Mouse (Mus musculus) gastrocnemius, adult 18-20 months (tissue): Measurements from ENCODE around the gene Dpy19l3. TPM values are rescaled to one million over a fixed set of nuclear protein-coding genes. Genes with fewer than 3 reads are reported as not detected.

Source experiments
- DNase-seq: peaks from one replicate; pipeline ENCODE4 v3.0.0; 2021; ENCODE audit warnings: low spot score
- long read RNA-seq, 2 experiments: library from polyadenylated mRNA; stranded (forward); transcript quantifications; one replicate each; pipeline ENCODE4 v2.0.0; 2021
- total RNA-seq, 2 experiments: library from RNA; stranded (reverse); gene quantifications; 2 replicates each; pipeline ENCODE4 v1.2.3; 2021

The Dpy19l3 gene
- total RNA-seq, result 1 to 10 TPM; 5.8 to 6.8 TPM
- long read RNA-seq, experiment 1, full-length matches to known transcripts, result 1 of 1 reads
- long read RNA-seq, experiment 1, partial matches to known transcripts, result 0 of 1 reads
- long read RNA-seq, experiment 1, other reads (novel, unspliced or antisense), result 0 of 1 reads
- long read RNA-seq, experiment 2, partial matches to known transcripts, result 0 of 2 reads
- long read RNA-seq, experiment 2, other reads (novel, unspliced or antisense), result 2 of 2 reads

DNA sequence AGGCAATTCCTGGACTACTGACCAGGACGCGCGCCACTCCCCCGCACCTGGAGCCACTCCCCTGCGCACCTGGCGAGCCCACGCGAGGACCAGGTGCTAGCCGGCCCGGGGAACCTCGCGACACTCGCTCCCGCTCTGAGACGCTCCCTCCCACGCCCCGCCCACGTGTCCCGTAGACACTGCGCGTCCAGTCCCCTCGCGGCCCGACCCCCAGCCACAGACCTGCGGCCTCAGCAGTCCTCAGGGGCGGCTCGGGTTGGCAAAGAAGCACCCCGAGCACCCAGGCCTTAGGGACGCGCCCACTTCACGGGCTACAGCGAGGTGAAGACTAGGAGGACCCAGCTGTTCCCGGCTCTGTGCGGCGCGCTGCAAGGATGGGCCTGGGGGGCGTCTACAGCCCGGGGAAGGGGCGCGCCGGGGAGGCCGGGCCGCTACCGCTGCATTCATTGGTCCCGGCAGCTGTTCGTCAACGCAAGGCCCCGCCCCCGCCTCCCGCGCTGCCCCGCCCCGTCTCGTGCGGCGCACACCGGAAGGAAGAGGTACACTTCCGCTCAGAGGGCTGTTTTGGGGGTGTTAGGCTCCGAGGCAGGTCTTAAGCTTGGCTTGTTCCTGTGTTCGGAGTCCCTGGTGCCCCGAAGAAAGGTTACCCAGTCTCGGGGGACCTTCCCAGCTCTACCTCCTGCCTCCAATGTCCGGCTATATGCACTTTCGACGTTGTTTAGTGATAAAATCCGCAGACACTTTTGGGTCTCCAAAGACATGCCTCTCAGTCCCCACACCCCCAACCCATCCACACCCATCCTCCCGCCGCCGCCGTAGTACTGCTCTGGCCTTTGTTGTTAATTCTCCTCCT is at the start of gene Dpy19l3:
TSS of gene Dpy19l3 (minus strand) at position 422 of the 853 bp plus-strand sequence.
- DNase-seq, result peak; percentile 86

DNA sequence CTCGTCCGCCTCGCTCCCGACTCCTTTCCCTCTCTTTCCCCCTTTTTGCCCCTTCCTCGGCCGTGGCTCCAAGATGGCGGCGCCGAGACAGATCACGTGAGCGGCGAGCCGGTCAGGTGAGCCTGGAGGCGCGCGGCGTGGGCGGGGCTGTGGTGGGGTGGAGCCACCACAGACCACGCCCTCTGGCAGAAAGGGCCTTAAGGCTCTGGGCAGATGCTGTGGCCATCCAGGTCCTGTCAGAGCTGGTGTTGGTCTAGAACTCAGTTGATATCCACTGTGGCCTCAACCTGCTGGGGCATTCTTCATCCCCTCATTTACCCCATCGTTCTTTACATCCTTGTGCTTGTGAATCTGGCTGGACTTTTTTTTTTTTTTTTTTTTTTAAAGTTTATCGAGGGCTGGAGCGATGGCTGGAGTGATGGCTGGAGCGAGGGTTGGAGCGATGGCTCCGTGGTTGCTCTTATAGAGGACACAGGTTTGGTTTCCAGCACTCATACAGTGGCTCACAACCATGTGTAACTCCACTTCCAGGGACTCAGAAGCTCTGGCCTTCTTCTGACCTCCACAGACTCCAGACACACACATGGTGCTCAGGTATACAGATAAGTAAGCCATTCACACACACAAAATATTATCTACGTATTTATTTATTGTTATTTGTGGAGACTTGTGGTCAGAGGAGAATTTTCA is 48.8 kb upstream of the Dpy19l3 start, which contains the start of gene Zfp507:
TSS of gene Zfp507 (minus strand) at position 98 of the 690 bp plus-strand sequence.
- peak; percentile 83 for DNase-seq

DNA sequence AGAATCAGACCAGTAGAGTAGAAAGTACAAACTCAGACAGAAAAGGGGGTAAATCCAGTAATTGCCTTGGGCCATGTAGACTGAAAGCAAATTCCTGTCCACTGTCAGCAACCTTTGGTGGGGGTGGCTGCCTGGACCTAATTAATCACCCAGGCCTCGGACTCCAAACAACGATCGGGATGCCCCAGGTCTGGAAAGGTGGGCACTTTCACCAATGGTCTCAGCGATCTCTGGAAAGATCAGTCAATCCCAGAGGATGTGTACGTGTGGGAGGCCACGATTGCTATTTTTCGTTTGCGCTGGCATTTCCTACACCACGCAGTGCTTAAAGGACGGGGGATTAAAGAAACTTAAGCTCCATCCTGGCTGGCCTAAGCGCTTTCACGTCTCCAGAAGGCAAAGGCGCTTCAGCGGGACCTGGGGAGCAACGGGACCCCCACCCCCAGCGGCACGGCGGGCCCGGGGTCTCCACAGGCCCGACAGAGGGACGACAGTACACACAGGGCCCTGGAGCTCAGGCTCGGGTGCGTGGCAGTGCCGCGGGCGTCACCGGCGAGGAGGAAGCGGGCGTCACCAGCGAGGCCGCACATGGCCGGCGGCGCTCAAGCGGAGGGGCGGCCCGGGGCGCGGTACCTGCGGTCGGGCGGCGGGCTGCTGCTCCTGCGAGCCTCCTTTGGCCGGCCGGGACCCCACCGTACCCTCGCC is 48.1 kb upstream of the Dpy19l3 start:
- DNase-seq, result no peak

- DNase-seq, result no peak
Observed at GRCm38 (mm10) chr7:35796123-35796522, 41.9 kb upstream of the Dpy19l3 start.

DNA sequence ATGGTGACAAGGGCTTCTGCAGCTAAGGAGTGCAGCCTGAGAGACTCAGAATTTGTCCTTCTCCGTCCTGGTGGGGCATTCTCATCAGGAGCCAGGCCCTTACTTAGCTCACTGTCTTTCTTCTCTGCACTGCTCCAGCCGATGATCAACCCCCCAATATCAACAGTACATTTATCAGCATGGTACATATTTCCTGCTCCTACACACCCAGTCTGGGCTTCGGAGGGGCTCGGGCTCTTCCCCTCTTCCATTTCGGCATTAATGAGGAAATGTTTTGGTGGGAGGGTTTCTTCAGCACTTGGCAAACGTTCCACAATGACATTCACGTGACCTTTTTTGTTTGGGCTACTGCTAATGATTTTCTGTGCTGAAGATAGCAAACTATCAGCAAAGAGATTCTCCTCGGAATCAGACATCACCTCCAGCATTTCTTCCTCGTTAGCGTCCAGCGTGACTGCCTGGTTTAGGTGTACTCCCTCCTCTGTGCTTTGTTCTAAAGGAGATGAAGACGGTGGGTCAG is 40.0 kb upstream of the Dpy19l3 start:
- no peak for DNase-seq

- DNase-seq, result no peak
Observed at GRCm38 (mm10) chr7:35792150-35792848, 38.0 kb upstream of the Dpy19l3 start.

DNA sequence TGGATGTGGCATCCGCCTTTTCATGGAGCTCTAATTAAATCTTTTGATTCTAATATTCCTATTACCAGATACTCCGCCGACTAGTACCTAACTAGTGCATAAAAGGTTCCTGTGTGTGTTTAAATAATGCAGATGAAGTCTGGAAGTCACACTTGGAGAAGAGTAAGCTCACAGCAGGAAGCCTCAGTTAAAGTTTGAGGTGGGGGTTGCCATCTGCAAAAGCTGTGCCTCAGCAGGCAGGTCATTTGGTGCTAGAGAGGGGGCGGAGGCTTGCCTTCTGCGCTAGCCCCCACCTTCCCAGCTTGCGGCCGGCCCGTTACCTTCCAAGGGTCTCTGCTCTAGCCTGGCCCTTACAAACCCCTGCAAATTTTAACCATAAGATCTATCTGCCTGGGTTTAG is 36.7 kb upstream of the Dpy19l3 start:
- no peak for DNase-seq

DNA sequence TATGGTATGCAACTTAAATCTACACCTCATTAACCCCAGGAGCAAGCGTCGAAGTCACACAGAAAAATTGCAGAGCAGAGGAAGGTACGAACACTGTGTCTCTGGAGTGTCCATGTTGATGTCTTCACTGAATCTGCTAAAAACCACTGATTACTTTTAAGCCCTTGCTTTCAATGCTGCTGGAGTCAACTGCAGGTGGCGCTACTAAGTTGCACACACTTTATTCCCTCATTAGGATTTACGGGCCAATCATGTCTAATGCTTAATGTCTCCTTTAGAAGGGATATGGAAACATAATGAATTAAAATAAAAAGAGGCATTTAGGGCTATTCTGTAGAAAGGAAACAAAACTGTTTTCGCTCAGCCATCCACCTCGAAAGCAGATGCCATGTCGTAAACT is 35.9 kb upstream of the Dpy19l3 start:
- DNase-seq, result no peak

- DNase-seq, result no peak
Observed at GRCm38 (mm10) chr7:35785579-35785978, 31.3 kb upstream of the Dpy19l3 start.

- no peak for DNase-seq
Observed at GRCm38 (mm10) chr7:35782252-35782651, 28.0 kb upstream of the Dpy19l3 start.

- DNase-seq, result no peak
Observed at GRCm38 (mm10) chr7:35774127-35774526, 19.9 kb upstream of the Dpy19l3 start.

GRCm38 (mm10) chr7:35772347-35772746 is 18.1 kb upstream of the Dpy19l3 start:
- DNase-seq, result no peak

DNA sequence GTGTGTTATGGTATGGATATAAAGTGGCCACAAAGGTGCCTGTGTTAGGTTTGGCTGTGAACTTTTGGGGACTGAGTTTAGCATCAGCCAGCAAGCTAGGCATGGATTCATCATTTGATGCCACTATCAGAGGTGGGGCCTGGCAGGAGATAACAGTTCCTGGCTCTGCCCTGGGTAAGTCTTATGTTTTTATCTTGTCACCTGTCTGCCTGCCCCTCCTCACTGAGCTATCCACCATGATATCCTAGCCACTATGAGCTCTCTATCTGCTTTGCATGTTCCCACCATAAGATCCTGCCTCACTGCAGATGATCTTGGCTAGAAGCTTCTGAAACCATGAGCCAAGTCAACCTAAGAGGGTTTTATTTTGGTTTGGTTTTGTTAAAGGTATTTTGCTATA is 16.9 kb upstream of the Dpy19l3 start:
- no peak for DNase-seq

- DNase-seq, result no peak
Observed at GRCm38 (mm10) chr7:35770122-35770521, 15.9 kb upstream of the Dpy19l3 start.

- DNase-seq, result no peak
Observed at GRCm38 (mm10) chr7:35764461-35764860, 10.2 kb upstream of the Dpy19l3 start.

- no peak for DNase-seq
Observed at GRCm38 (mm10) chr7:35761801-35762200, 7.5 kb upstream of the Dpy19l3 start.

- DNase-seq, result no peak
Observed at GRCm38 (mm10) chr7:35759602-35760001, 5.3 kb upstream of the Dpy19l3 start.

GRCm38 (mm10) chr7:35756510-35757440 is 2.5 kb upstream of the Dpy19l3 start:
- DNase-seq, result no peak

DNA sequence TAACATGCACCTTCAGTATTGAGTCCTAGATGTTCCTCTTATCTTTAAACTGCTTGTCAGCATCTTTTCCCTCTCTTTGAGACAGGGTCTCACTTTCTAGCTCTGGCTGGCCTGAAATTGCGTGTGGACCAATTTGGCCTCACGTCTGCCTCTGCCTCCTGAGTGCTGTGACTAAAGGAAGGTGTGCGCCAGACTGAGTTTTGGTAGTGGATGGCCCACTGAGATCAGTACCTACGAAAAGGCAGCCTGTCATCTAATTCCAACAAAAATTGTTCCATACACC is 573 bp upstream of the Dpy19l3 start:
- DNase-seq, result no peak
